Mouse (Mus musculus) megakaryocyte-erythroid progenitor cell, adult 5-6 weeks (primary cell): ENCODE measurements around the gene Fbxw25. TPM values are rescaled to one million over a fixed set of nuclear protein-coding genes. Genes with fewer than 3 reads are reported as not detected.
A peak's percentile ranks its signal among the peaks of the same experiment; 100 is the strongest.
"Not testable (repeated sequence)": the region's sequence is repeated elsewhere in the genome, so short reads cannot be mapped to it uniquely, and the experiment has no call there.

ENCODE experiments used
- ATAC-seq: replicated peaks from 2 replicates; pipeline ENCODE4 v1.8.0; 2016; ENCODE audit warnings: mild to moderate bottlenecking, inconsistent platforms; ENCODE audit not compliant: severe bottlenecking, poor library complexity, low FRiP score, low TSS enrichment
- total RNA-seq, 2 experiments: library from RNA; stranded (forward) in 1 of 2; stranded (reverse) in 1 of 2; fragments of 200-1000, 215-1000 nt in 1 of 2; fragments of >200 nt in 1 of 2; fragmentation: Nextera tagmentation in 1 of 2; gene quantifications; 2 replicates each; pipeline ENCODE4 v1.2.3; 2014 to 2017

Gene Fbxw25
- not detected in 2 replicates for total RNA-seq (2014; fragmentation: Nextera tagmentation)
- not detected in 2 replicates for total RNA-seq (2017)

DNA sequence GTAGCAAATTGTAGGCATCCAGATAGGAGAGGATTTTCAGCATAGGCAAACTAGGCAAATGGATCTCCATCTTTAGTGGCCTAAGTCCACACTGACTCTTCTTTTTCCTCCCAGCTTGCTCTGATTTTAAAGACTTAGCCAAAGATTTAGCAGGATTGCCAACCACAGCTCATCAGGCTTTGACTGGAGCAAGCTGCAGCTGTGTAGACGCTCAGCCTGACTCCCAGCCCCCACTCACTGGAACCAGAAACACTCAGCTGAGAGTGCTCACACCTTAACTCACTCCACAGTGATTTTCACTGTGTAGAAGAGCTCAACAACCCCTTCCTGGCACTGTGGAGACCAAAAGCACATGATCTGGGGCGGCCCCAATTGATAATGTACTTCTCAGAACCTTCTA is at the start of gene Fbxw25:
TSS of gene Fbxw25 (minus strand) at position 101 of the 400 bp plus-strand sequence.
- not testable (repeated sequence) for ATAC-seq

DNA sequence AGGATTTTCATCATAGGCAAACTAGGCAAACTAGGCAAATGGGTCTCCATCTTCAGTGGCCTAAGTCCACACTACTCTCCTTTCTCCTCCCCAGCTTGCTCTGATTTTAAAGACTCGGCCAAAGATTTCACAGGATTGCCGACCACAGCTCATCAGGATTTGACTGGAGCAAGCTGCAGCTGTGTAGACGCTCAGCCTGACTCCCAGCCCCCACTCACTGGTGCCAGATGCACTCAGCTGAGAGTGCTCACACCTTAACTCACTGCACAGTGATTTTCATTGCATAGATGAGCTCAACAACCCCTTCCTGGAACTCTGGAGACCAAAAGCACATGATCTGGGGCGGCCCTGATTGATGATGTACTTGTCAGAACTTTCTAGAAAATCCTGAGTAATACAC is 38.1 kb upstream of the Fbxw25 start, which contains the start of gene Fbxw18:
TSS of gene Fbxw18 (minus strand) at position 101 of the 400 bp plus-strand sequence.
- not testable (repeated sequence) for ATAC-seq

- peak; percentile 87; the same call in 1 of the 2 replicates for ATAC-seq
Measured at GRCm38 (mm10) chr9:109685299-109685698, 20.8 kb upstream of the Fbxw25 start.

- not testable (repeated sequence) for ATAC-seq
Measured at GRCm38 (mm10) chr9:109625957-109626356, 38.5 kb downstream of the Fbxw25 start, which contains the start of gene Fbxw24. TSS of gene Fbxw24 (minus strand) at chr9:109626057.

DNA sequence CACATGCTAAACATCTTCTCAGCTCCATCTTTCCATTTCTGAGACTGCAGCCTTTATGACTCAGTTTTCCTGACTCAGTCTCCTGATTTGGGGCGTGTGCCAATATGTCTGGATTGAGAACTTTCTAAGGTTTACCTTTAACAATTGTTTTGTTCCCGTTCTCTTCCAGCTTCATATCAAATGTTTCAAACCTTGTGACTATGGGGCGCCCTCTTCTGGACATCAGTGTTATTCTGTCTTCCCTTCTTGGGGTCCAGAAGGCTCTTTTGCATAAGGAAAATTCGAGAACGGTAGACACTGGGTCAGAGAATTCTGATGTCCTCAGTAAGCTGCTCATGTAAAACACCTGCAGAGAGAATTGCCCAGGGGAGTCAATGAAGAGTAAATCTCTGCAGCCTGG is 57.6 kb downstream of the Fbxw25 start:
- not testable (repeated sequence) for ATAC-seq

DNA sequence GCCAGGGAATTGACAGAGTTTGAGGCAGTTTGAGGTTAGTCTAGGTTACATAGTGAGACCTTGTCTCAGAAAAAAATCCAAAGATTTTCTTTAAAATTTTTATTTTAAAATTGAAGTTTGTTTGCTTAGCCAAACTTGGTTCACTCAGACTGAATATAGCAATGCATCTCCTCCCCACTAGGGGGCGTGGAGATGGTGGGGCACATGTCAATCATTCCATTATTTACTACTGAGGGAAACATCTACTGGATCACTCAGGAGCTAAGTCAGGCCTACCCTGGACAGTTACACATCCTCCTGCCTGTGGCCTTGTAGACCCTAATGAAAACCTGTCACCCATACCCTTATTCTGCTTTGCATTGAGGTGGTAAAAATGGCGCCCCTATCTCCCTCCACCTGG is 62.3 kb downstream of the Fbxw25 start:
- not testable (repeated sequence) for ATAC-seq

DNA sequence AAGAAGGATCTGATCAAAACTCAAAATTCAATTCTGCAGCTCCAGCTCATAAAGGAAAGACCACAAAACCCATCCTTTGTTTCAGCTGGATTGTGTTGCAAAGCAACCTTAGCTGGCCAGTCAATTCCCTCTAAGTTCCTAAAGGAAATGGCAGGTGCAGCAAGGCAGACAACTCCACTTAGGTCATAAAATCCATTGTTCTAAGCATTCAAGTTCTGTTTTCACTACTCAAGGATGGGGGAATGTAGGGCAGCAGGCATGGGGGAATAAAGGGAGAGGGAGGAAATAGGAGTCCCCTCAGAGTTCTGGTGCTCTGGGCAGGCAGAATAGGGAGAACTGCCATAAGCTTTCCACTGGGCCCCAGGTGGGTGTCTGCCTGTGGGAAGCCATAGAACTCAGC is 67.2 kb downstream of the Fbxw25 start:
- ATAC-seq: no peak

Other genes starting within 250 kb of the Fbxw25 start
- gene Fbxw16, start 215.5 kb downstream of the Fbxw25 start, total RNA-seq (2014; fragmentation: Nextera tagmentation): not detected in 2 replicates
- not detected in 2 replicates for gene Fbxw16, start 215.5 kb downstream of the Fbxw25 start, total RNA-seq (2017)
- not detected in 2 replicates for gene Fbxw19, start 168.8 kb downstream of the Fbxw25 start, total RNA-seq (2014; fragmentation: Nextera tagmentation)
- gene Fbxw19, start 168.8 kb downstream of the Fbxw25 start, total RNA-seq (2017): not detected in 2 replicates
- gene Fbxw15, start 96.4 kb downstream of the Fbxw25 start, total RNA-seq (2014; fragmentation: Nextera tagmentation): not detected in 2 replicates
- not detected in 2 replicates for gene Fbxw15, start 96.4 kb downstream of the Fbxw25 start, total RNA-seq (2017)
- gene Fbxw24, start 38.6 kb downstream of the Fbxw25 start, total RNA-seq (2014; fragmentation: Nextera tagmentation): not detected in 2 replicates
- gene Fbxw24, start 38.6 kb downstream of the Fbxw25 start, total RNA-seq (2017): not detected in 2 replicates
- not detected in 2 replicates for gene Fbxw18, start 38.0 kb upstream of the Fbxw25 start, total RNA-seq (2014; fragmentation: Nextera tagmentation)
- gene Fbxw18, start 38.0 kb upstream of the Fbxw25 start, total RNA-seq (2017): not detected in 2 replicates
- gene Fbxw26, start 81.4 kb upstream of the Fbxw25 start, total RNA-seq (2014; fragmentation: Nextera tagmentation): not detected in 2 replicates
- gene Fbxw26, start 81.4 kb upstream of the Fbxw25 start, total RNA-seq (2017): not detected in 2 replicates
- not detected in 2 replicates for gene Fbxw27, start 126.0 kb upstream of the Fbxw25 start, total RNA-seq (2014; fragmentation: Nextera tagmentation)
- not detected in 2 replicates for gene Fbxw27, start 126.0 kb upstream of the Fbxw25 start, total RNA-seq (2017)
- gene Spink8, start 147.6 kb upstream of the Fbxw25 start, total RNA-seq (2014; fragmentation: Nextera tagmentation): not detected in 2 replicates
- not detected in 2 replicates for gene Spink8, start 147.6 kb upstream of the Fbxw25 start, total RNA-seq (2017)
- 32.9 and 61.1 TPM in 2 replicates for gene Nme6, start 168.1 kb upstream of the Fbxw25 start, total RNA-seq (2014; fragmentation: Nextera tagmentation)
- gene Nme6, start 168.1 kb upstream of the Fbxw25 start, total RNA-seq (2017): 27.6 and 47.6 TPM in 2 replicates
- 306 TPM in 1 of 2 replicates, not detected in the other for gene Camp, start 185.0 kb upstream of the Fbxw25 start, total RNA-seq (2014; fragmentation: Nextera tagmentation)
- 9.3 and 29.3 TPM in 2 replicates for gene Camp, start 185.0 kb upstream of the Fbxw25 start, total RNA-seq (2017)
- 58.2 and 61.3 TPM in 2 replicates for gene Cdc25a, start 210.9 kb upstream of the Fbxw25 start, total RNA-seq (2014; fragmentation: Nextera tagmentation)
- gene Cdc25a, start 210.9 kb upstream of the Fbxw25 start, total RNA-seq (2017): 46.7 and 58.8 TPM in 2 replicates